Mouse (Mus musculus) liver, embryonic 14.5 days (tissue): Measurements from ENCODE around the gene Cyp2d12.
"Not testable (repeated sequence)": the region's sequence is repeated elsewhere in the genome, so short reads cannot be mapped to it uniquely, and the experiment has no call there.

Source experiments
- CTCF ChIP-seq: IDR thresholded peaks from 2 replicates; pipeline ENCODE4 v1.5.1; 2016; ENCODE audit warnings: antibody characterized with exemption, low read depth, control low read depth
- EP300 ChIP-seq: IDR thresholded peaks from 2 replicates; pipeline ENCODE4 v1.6.1; 2016; ENCODE audit warnings: antibody characterized with exemption, low read depth

DNA sequence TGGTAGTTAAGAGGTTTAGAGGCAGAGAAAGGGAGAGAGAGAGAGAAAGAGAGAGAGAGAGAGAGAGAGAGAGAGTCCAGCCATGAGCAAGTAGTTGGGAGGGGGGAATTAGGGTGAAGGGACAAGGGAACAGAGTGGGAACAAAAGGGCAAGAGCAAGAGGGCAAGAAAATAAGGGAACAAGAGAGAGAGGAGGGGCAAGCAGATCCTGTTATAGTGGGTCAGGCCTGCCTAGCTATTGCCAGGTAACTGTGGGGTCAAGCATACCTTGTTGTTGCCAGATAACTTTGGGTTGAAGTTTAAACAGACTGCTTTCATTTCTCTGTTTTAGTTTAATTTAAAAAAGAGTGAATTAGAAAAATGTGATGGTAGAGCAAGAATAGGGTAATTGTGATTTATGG is 44.4 kb upstream of the Cyp2d12 start:
- TF ChIP-seq CTCF, EP300: not testable (repeated sequence)
